Mouse (Mus musculus): ENCODE measurements around the gene Rxrg. TPM values are rescaled to one million over a fixed set of nuclear protein-coding genes. Genes with fewer than 3 reads are reported as not detected.

Rxrg gene
- total RNA-seq, 2 experiments from 2014 or later, result not detected

DNA sequence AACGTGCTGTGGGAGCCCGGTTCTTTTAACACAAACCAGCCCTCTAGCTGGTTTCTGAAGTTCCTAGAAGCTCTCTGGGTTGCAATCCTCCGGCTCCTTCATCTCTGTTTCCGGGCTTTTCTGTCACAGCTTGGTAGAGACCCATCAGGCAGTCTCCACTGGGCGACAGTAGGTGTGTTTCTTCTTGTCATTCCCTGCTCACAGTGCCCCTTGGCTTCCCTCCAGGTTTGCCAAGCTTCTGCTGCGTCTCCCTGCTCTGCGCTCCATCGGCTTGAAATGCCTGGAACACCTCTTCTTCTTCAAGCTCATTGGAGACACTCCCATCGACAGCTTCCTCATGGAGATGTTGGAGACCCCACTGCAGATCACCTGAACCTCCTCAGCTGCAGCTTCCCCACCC, 40.7 kb downstream of the Rxrg start:
- ATAC-seq (ENCODE audit: poor library complexity, severe bottlenecking), result no peak

DNA sequence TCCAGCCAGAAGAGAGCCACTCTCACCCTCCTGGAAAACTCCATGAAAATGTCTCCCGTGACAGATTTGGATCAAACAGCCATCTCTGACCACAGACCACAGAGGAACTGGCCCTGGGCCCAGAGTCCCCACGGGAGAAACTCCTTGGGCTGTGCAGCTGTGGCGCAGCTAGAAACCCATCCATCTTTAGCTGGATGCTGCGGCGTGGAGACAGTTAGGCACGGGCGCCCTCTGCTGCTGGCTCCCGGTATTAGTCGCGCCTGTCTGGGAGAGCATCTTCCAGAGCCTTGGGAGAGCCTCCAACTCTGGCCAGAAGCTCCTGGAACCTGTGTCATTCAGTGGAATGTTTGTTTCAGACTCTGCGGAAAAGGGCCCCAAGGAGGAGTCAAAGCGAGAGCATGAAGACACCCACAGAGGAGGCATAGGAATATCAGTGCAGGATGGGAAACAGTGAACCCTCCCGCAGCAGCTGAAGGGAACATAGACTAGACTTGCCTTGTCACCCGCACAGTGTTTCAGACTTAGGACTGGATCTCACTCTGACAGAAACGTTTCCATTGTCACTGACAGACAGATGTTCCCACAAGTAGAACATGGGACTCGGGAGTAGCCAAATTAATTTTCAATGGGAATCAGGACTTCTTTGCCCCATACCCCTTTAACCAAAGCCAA, 46.8 kb downstream of the Rxrg start:
- ATAC-seq (ENCODE audit: poor library complexity, severe bottlenecking), result peak; percentile 82

DNA sequence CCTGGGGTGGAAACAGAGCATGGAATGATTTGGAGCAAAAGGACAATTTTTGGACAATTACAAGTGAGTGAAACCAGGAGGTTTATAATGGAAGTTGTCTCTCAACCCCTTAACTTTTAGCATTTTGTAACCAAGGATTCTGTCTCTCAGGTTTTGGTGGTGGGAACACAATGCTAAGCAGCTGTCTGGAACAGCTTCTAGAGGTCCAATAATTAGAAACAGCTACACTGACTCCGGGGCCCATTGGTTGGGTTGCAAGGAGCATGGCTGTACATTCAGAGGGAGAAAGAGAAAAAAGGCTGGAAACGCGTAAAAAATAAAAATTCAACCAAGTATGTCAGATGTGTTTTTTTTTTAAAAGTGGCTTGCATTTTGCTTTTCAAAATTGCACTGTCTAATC, 50.5 kb downstream of the Rxrg start:
- ATAC-seq (ENCODE audit: poor library complexity, severe bottlenecking), result no peak

DNA sequence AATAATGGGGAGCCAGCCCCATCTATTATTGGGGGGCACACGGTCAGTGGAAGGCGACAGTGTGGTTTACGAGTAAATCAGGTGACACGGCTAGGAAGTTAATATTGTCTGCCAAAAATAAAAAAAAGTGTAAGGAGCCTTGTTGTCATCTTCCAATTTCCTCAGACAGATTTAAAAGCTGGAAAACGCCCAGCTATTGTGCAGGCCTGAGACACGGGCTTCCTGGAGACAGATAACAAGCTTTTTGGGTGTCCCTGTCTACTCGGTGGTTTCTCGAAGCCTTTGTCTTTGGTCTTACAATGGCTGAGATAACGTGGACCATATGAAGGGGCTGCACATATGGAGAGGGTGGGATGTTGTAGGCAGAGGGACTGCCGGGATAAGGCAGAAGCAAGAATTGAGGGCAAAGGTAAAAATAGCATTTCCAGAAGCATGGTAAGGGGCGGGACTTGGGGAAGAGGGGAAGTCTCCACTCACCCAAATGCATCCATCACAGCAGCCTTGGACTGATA, 51.0 kb downstream of the Rxrg start:
- ATAC-seq (ENCODE audit: poor library complexity, severe bottlenecking), result no peak

DNA sequence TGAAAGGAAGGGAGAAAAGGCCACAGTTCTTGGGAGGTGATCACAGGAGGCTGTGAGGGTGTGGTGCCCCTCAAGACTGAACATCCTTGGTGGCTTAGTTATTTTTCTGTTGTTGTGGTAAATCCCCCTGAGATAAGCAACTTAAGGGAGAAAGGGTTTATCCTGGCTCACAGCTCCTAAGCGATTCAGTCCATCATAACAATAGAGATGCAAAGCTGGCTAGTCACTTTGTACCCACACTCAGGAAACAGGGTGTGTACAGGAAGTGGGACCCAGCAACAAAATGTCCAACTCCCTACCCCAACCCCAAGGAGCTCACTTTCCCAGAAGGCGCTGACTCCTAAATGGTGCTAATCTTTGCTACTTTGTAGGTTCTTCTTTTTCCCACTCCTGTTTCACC, 54.2 kb downstream of the Rxrg start:
- no peak for ATAC-seq (ENCODE audit: poor library complexity, severe bottlenecking)

DNA sequence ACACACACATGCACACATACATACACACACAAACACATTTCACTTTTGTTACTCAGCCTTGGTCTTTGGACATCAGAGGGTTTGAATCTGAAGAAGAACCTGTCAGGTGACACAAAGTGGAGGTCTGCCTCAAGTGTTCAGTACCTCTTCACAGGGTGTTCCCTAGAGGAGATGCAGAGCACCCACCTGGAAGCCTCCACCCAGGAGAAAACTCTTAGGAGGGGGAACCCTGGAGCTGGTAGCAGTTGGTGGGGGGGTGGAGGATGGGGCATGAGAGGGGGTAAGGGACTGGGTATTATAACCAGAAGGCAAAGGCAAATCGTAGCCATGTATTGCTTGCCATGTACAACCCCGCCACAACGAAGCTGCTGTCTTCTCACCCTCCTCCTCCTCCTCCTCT, 60.9 kb downstream of the Rxrg start:
- no peak for ATAC-seq (ENCODE audit: poor library complexity, severe bottlenecking)

DNA sequence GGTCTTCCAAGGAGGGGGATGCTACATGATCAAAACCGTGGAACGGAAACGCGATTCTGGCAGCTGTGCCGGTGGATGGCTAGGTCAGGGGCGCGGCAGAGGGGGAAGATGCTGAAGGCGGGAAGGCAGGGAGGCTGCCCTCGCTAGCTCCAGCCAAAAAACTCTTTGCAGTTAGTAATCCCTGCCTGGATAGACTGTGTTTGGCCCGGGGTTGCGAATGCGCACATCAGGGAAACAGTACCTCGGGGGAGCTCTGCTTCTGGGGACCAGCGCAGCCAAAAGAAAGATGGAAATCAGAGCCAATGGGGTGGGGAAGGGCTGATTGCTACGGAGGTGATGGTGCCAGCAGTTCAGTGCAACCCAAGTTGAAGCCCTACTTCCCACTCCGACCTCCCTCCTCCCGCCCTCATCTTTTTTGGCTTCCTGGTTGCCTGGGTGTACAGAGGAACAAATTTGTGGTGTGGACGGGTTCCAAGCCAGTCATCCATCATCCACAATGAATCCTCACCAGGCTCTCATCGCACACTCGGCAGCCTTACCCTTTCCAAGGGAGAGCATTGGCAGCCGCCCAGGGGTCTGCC, 62.4 kb downstream of the Rxrg start:
- no peak for ATAC-seq (ENCODE audit: poor library complexity, severe bottlenecking)

DNA sequence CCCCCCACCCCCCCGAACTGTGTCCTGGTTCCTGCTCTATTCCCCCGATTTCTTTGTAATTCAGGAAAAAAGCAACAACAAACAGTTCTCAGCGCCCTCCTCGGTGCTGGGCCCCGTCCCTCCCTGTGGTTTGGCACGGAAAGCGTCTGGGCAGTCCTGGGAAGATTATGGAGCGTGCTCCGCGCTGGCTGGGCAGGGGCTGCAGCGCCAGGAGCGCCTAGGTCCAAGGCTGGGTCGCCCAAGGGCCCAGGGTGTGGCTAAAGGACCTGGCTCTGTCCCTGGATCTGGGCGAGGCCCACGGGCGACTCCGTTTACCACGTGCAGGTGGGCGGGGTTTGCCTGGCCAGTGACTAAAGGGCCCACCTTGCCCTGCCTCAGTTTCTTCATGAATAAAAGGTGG, 62.9 kb downstream of the Rxrg start:
- no peak for ATAC-seq (ENCODE audit: poor library complexity, severe bottlenecking)

DNA sequence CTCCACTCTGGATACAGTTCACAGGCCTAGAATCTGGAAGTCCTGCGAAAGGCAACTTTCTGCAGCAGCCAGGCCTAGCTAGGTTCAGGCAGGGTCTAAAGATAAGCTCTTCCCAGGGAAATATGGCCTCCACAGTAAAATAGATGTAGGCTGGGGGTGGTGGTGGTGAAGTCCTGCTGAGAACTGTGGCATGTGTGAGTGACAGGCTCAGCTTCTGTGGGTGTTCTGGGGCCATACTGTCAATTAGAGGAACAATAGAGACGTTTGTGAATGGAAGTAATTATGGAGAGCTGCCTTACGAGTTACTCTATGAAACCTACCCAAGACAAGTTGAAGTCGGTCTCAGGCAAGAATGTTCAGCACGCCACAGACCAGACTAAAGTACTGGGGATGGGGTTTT, 65.0 kb downstream of the Rxrg start:
- ATAC-seq (ENCODE audit: poor library complexity, severe bottlenecking), result no peak

DNA sequence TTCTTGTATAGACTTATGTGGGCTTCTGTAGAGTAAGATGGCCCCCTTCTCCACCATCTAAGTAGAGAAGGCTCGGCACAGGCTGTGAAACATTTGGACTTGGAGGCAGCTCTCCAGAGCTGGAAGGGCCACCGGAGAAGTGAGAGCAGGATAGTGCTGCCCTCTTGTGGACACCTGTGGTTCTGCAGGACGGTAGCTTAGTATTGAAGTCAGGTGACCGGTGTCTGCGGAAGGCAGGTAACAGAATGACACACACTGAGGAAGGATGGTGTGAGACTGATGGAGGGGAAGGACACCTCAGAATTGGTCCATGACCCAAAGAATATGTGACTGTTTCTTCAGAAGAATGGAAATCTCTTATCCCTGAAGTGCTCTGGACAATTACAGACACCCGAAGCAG, 71.6 kb downstream of the Rxrg start:
- ATAC-seq (ENCODE audit: poor library complexity, severe bottlenecking), result peak; percentile 72

DNA sequence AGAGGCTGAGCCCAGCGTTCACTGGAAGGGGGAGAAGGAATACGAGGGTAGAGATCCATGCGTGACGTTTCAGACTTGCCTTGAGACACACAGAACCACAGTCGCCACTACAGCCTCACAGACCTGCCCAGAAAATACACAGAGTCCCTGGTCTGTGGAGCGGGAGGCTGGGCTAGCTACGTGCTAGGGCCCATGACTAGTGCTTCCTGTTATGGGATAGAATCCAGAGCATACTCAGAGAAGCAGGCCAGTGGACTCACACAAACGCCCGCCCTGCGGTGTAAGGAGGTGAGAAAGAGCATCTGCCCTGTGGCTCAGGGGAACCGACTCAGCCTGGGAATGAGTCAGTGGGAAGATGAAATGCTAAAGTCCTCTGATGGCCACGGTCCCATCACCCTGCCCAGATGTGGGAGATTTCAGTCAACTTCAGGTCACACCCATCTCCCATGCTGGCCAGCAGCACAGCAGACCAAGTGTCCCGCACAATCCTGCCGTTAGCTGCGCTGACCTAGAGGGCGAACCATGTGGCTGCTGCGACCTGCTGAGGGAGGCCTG, 74.3 kb downstream of the Rxrg start:
- no peak for ATAC-seq (ENCODE audit: poor library complexity, severe bottlenecking)

DNA sequence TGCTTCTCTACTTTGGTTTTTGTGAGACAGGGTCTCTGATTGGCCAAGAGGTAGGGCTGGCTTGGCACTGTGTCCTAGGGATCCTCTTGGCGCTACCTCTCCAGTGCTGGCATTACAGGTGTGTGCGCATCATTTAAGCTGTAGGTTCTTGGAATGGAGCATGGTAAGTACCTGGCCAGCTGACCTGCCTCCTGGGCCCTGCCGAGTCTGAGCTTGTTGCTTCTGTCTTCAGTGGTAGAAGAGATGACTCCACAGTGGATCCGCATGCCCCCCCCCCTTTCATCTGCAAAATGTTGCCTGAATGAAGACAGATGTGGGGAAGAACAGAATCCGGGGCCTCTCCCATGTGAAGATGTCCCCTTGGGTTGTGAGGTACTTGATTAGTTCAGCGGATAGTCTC, 80.9 kb downstream of the Rxrg start:
- ATAC-seq (ENCODE audit: poor library complexity, severe bottlenecking), result no peak

DNA sequence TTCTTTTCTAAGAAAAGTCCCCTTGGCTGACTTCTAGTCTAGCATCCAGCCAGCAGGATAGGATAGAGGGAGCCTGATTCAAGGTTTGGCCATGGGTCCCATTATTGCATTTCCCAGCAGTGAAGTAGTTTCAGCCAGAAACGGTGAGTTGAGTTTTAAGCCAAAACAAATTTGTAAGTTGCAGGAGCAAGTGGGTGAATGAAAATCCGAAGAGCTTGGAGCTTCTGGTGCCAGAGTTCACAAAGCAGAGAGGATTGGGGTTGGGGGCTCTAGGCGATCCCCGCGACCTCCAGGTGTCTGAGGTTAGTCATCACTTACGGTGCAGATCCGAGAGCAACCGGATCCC, 89.8 kb downstream of the Rxrg start:
- ATAC-seq (ENCODE audit: poor library complexity, severe bottlenecking), result no peak

DNA sequence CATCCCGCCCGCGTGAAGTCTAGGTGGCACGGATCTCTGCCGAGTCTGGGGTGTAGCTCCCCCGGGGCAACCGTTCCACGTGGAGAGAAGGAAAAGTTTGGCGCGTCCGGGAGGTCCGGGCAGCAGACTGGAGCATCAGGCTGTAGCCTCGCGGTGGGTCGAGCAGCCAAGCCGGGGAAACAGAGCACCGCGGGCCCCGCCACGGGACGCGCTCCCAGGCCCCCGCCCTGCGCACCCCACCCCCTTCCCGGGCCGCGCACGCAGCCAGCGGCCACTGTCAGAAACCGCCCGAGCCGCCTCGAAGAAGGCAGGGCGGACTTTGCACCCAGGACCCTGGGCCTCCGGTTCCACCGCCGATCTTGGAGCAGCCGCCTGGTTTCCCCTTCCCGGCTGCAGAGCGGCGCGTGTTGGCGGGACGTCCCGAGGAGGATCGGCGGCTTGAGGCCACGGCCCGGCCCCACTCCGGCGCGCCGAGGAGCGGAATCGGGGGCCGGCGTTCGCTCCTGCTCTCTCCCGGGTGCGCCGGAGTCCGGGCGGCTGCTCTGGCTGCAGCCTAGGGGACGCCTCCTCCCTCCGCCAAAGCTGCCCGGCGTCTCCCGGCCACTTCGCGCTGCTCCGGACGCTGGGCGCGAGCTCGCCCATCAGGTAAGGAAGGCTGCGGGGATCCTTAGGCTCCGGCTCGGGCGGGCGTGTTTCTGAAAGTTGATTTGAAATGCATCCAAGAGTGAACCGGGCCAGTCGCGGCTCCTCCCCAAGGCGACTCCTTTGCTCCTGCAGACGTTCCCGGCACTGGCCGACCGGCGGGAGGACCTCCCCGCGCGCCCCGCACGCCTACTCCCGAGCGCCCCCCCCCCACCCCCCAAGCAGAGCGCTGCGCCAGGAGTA, 90.4 kb downstream of the Rxrg start:
- no peak for ATAC-seq (ENCODE audit: poor library complexity, severe bottlenecking)

DNA sequence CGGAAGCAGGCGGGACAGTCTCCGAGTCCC, 90.9 kb downstream of the Rxrg start, which contains the start of gene Lmx1a:
TSS of gene Lmx1a (plus strand) at position 6 of the 30 bp plus-strand sequence.
- ATAC-seq (ENCODE audit: poor library complexity, severe bottlenecking), result no peak

Other genes with a start within 250 kb of the Rxrg start
- gene Aldh9a1, start 248.4 kb upstream of the Rxrg start, total RNA-seq (2015), result 37.7 and 42.5 TPM in 2 replicates
- 34.1 and 43.2 TPM in 2 replicates for gene Aldh9a1, start 248.4 kb upstream of the Rxrg start, total RNA-seq (2017)
- 21.8 and 27.7 TPM in 2 replicates for gene Mgst3, start 204.5 kb upstream of the Rxrg start, total RNA-seq (2015)
- 20.5 and 31.2 TPM in 2 replicates for gene Mgst3, start 204.5 kb upstream of the Rxrg start, total RNA-seq (2017)
- gene Lrrc52, start 131.6 kb upstream of the Rxrg start, total RNA-seq (2015), result not detected in 2 replicates
- gene Lrrc52, start 131.6 kb upstream of the Rxrg start, total RNA-seq (2017), result not detected in 2 replicates
- gene Lmx1a, start 90.9 kb downstream of the Rxrg start, total RNA-seq (2015), result not detected in 2 replicates
- not detected in 2 replicates for gene Lmx1a, start 90.9 kb downstream of the Rxrg start, total RNA-seq (2017)